Mouse (Mus musculus): Measurements from ENCODE around the gene Zfp330. TPM values are rescaled to one million over a fixed set of nuclear protein-coding genes. Genes with fewer than 3 reads are reported as not detected.
A peak's percentile ranks its signal among the peaks of the same experiment; 100 is the strongest.

Gene Zfp330
- polyA plus RNA-seq, 1 experiment from 2014 or later = 81.3 TPM

DNA sequence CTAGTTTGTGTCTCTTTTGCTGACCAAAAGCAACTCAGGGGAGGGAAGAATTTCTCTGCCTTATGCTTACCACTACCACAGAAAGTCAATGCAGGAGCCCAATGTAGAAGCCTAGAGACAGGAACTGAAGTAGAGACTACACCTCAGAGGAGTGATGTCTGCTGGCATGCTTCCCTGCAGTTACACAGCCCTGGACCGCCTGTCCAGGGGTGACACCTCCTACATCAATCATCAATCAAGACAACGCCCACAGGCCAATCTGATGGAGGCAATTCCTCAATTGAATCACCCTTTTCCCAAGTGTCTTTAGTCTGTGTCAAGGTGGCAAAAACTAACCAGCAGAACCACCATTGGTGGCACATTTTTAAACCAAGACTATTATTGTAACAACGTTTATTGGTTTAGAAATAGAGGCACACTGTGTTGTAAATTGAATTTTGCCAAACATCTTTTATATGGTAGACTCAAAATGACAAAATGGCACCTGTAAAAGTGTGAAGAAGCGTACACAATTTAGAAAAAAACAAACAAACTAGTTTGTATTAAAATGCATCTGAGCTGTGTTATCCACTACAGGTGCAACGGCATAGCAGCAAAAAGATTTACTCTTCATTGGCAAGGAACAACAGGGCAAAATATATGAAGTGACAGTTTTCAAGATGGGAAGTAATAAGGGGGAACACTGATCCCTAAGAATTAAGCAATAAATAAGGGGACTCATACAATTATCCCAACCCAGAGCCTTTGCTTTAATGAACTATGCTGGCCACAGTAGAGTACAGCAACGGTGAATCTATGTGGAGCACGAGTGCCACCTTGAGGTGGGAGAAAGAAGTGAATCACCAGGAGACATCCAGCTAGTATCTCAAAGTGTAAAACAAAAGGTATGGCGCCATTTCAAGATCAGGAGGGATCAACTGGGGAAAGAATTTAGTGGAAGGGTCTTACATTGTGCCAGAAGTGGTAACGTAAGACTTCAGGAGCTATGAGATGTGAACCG, 29.8 kb downstream of the Zfp330 start:
- Histone ChIP-seq H3K9me3 (ENCODE audit: control insufficient read depth, low read length) (peaks cover 8% of the 10 kb centered on the region; the same call in 1 of the 2 replicates), H3K4me3 (ENCODE audit: low read length) (no peak overlapping the region), H3K4me2 (replicated peaks; ENCODE audit: low read depth, low read length) (no peak overlapping the region), H3K4me1 (ENCODE audit: control insufficient read depth, insufficient read depth, low read length) (no peaks in the 10 kb centered on the region), H3K27ac (ENCODE audit: low read depth, low read length) (no peak overlapping the region), H3K9ac (ENCODE audit: low read depth, low read length) (no peak overlapping the region), H3K27me3 (ENCODE audit: control insufficient read depth, insufficient read depth, low read length) (no peaks in the 10 kb centered on the region), H3K36me3 (ENCODE audit: control insufficient read depth, insufficient read depth, low read length) (no peaks in the 10 kb centered on the region)
- WGBS = 48% methylated on average over 10 of the region's 10 CpGs
- ATAC-seq (ENCODE audit: low FRiP score, low TSS enrichment) = peak; percentile 71

Other genes with a start within 250 kb of the Zfp330 start
- gene Rnf150, start 89.2 kb upstream of the Zfp330 start, polyA plus RNA-seq (2014; fragmentation: Nextera tagmentation; extraction: Ambion mirVana) = 3.0 and 3.9 TPM in 2 replicates

All from kidney, embryonic 14.5 days (tissue).